Comparison of ENCODE assay signal across 27 mouse cellular contexts in the genomic region with DNA sequence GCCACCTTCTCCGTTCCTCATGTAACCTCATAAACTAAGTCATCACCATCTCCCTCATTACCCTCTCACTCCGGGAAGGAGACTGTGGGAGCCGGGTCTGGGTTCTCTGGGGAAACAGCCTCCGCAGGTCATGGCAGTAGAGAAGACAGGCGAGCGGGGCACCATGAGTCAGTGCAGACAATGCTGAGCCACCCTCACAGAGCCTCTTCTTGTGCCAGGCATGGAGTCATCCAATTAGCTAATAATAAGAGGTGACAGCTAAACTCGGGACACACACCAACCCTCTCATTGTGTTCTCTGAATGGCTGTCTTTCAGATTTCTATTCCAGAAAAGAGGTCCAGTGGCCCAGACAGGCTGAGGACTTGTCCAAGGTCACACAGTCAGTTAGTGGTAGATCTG. TPM values are rescaled to one million over a fixed set of nuclear protein-coding genes. Genes with fewer than 3 reads are reported as not detected.
"Had no signal": no experiment of that assay in that cellular context is flagged by ENCODE, and none has a peak within 500 bp of the region (broad histone marks: within the 10 kb centered on the region; RNA-seq: fewer than 3 reads in every experiment).

No protein-coding gene starts in this region.

- ATAC-seq: hindbrain, embryonic 16.5 days; inflammation-experienced regulatory T-cells, adult 6 months; intestine, embryonic 15.5 days; intestine, postnatal 0 days had no signal

- H3K9ac ChIP-seq: heart, embryonic 12.5 days; hindbrain, embryonic 12.5 days; hindbrain, embryonic 14.5 days; intestine, embryonic 15.5 days; limb, embryonic 12.5 days; liver, embryonic 13.5 days had no signal

- H3K27ac ChIP-seq: heart, embryonic 10.5 days; hindbrain, embryonic 10.5 days; hindbrain, embryonic 12.5 days; hindbrain, embryonic 14.5 days; intestine, embryonic 15.5 days; layer of hippocampus, adult 2 months; left cerebral cortex, adult 2 months; limb, embryonic 10.5 days; limb, embryonic 12.5 days; liver, embryonic 13.5 days had no signal

- H3K4me3 ChIP-seq: heart, embryonic 10.5 days; heart, embryonic 12.5 days; hindbrain, embryonic 10.5 days; hindbrain, embryonic 12.5 days; intestine, embryonic 15.5 days; layer of hippocampus, adult 2 months; left cerebral cortex, adult 2 months; limb, embryonic 10.5 days; limb, embryonic 12.5 days; liver, embryonic 13.5 days had no signal

- H3K36me3 ChIP-seq: heart, embryonic 10.5 days; heart, embryonic 12.5 days; hindbrain, embryonic 10.5 days; hindbrain, embryonic 12.5 days; intestine, embryonic 15.5 days; limb, embryonic 10.5 days; limb, embryonic 12.5 days; liver, embryonic 13.5 days had no signal

- H3K4me2 ChIP-seq: heart, embryonic 12.5 days; hindbrain, embryonic 12.5 days; hindbrain, embryonic 14.5 days; intestine, embryonic 15.5 days; limb, embryonic 12.5 days; liver, embryonic 11.5 days; liver, embryonic 13.5 days had no signal

- H3K9me3 ChIP-seq: heart, embryonic 10.5 days; heart, embryonic 12.5 days; hindbrain, embryonic 10.5 days; hindbrain, embryonic 12.5 days; intestine, embryonic 15.5 days; limb, embryonic 10.5 days; limb, embryonic 12.5 days; liver, embryonic 13.5 days had no signal

- DNase-seq: gastrocnemius, postnatal 14 days; gastrocnemius, postnatal 36 days; heart, adult 11 months; heart, postnatal 10 days; heart, postnatal 4 days; kidney, adult 18-20 months; kidney, adult 8-10 months; kidney, postnatal 10 days; kidney, postnatal 25 days; kidney, postnatal 4 days; liver; liver, embryonic 13.5 days had no signal

RNA-seq across cellular contexts. Expression of a gene that starts 43.2 kb away (rescaled TPM):
- polyA plus RNA-seq: gonadal fat pad, adult 2 months; heart, embryonic 12.5 days; inflammation-experienced regulatory T-cells, adult 6 months; liver, embryonic 13.5 days had no signal
